Mouse (Mus musculus) layer of hippocampus, postnatal 36 days (tissue): ENCODE measurements around the gene Klhl31. TPM values are rescaled to one million over a fixed set of nuclear protein-coding genes. Genes with fewer than 3 reads are reported as not detected.

Experiments used
- DNase-seq, 2 experiments: peaks; one replicate each; pipeline ENCODE4 v3.0.0; 2022
- total RNA-seq, 2 experiments: library from RNA; stranded (reverse); gene quantifications; 2 replicates each; pipeline ENCODE4 v1.2.3; 2021

The Klhl31 gene
- total RNA-seq, result under 1 TPM in 1 of 2 experiments, not detected in 1; 0.10 TPM

DNA sequence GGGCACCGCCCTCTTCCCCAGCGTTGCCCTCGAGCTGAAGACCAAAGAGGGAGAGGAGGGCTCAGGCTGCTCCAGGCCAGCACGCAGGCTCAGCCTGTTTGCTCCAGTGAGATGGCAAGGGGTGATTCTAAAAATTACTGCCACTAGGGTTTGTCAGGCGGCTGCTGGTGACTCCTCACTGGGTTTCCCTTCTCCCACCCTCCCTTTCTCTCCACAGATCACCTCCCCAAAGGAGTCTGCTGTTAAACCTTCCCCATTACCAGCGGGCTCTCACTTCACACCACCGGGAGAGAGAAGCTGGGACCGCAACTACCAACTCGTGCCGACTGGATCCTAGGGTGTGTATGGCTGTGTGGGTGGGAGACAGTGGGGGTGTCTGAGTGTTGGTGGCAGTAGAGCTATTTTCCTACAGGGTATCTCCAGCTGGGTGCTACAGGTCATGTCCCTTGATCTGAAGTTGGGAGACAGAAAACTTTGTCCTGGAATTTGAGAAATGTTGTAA is at the start of gene Klhl31:
Gene Klhl31 (plus strand): TSS at position 51 of the 502 bp plus-strand sequence.
- no peak for DNase-seq

DNA sequence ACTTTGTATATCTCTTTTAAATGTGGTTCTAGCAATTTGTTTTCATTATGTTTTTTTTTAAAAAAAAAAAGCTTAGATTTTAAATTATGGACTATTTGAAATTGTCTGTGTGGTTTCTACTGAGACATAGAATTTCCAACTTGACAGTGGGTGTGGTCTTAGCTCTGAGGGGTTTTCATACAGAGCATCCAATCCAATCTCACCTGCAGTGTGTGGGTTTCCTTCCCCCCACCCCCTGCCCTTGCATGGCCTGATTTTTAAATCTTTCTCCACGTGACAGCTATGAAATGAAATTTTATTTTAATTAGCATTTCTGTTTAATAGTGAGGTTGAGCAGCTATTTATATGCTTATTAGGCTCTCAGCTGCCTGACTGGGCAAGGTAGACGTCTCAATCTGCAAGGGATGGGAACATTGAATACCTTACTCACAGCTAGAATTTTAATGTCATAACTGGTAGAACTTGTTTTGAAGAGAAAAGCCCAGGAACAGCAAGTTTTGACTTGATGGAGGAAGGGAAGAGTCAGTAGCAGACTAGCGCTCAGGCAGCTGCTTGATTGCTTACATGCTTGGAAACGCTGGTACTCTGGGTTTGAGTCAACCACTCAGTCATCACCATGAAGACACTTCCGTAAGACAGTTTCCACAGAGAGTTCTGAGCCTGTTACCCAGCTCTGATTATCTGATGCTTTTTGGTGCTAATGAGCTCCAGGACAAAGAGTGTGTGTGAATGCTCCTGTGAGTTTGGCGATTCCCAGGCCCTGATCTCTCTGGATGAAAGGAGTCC is 49.3 kb upstream of the Klhl31 start:
- DNase-seq, result no peak

DNA sequence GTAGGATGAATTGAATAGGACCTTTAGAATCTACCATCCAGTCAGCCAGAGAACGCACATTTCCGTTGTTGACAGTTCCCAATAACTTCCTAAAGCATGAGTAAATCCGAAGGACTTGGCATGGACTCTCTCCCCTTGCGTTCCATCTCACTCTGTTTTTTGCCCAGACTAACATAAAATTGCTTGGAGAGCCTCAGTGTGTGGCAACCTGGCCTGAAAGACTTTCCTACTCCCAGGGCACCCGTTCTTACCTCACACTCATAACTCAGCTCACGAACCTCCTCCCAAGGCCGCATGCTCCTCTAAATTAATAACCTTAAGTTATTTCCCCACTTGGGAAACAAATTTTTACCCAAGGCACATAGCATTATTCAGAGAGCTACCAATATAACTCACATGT is 48.7 kb upstream of the Klhl31 start:
- no peak for DNase-seq

- DNase-seq, result no peak
Observed at GRCm38 (mm10) chr9:77589496-77589895, 46.8 kb upstream of the Klhl31 start.

GRCm38 (mm10) chr9:77592423-77592822 is 43.9 kb upstream of the Klhl31 start:
- DNase-seq, result peak in 1 of 2 experiments; percentile 11

GRCm38 (mm10) chr9:77595006-77595626 is 41.2 kb upstream of the Klhl31 start:
- DNase-seq, result no peak

- peak; percentile 54 to 71 for DNase-seq
Observed at GRCm38 (mm10) chr9:77596355-77596754, 39.9 kb upstream of the Klhl31 start.

- no peak for DNase-seq
Observed at GRCm38 (mm10) chr9:77598560-77598959, 37.7 kb upstream of the Klhl31 start.

DNA sequence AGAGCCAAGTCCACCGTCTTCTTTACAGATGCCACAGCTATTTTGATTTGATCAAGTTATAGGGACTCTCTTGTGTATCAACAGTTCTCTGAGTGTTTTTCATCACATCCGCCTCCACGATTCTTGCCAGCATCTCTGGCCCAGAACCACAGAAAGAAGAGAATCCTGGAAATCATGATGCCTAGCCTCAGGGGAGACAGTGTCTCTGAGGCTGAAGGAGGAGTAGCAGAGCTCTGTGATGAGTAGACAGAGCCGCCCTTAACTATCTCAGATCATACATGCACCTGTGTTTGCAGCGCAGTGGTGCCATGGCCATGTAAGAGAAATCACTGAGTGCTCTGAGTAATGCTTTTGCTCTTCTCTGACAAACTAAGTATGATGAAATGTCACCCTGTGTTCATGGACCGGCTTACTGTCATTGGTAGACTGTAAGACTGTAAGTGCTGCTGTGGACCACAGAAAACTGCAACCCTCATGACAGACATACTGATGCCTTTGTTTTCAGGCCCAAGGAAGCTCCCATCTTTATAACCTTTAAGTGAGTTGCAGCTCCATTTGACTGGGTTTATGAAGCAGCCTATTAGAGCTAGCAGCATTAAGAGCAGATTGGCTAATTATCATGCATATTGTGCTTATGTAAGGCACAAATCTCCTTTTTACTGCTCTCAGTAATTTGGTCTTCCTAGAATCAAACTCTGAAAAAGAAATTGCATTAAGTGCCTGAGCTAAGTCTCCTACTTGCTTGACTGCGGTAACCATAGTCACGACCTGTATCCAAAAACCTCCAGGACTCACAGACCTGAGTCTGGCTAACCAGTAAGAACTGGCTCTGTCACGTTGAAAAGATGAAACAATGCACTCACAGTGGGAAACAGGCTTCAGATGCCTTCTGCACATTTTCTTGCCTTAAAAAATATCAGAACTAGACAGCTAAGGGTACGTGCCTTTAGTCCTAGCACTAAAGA is 33.7 kb upstream of the Klhl31 start:
- no peak for DNase-seq

DNA sequence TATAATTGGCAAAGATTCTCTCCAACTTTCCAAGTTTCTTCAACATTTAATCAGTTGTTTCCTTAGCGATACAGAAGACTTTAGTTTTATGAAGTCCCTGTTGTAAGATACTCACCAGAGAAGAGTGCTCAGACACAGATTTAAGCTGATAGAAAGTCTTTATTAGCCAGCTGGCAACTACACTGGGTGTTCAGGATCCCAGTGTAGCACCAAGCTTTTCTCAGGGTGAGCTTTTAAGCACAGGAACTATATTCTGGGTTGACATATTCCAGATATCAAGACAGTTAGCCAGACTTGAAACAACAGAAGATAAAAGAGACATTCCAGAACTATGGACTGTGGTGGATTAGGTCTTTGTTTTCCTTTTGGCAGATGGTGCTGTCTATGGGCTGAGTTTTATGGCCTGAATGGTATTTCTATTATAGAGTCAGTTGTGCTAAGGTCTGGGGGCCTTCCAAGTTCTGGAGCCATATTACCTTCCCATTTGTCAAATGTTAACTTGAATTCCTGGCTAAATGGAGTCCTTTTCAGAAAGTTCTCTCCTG is 32.3 kb upstream of the Klhl31 start:
- no peak for DNase-seq

DNA sequence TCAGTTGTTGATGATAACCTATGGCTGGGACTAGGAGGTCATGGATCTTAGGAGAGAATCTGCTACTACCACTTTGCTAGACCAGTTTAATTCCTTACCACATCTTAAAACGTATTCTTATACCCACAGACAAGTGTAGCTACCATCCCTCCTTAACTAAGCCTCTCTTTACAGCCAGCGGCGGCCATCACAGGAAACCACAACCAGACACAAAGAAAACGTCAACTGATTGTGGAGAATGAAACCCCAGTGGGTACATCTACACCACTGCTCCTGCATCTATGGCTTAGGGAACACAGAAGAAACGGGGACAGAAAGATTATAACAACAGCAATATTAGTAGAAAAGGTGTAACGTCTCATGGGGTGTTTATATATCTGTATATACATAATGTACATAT is 29.0 kb upstream of the Klhl31 start:
- no peak for DNase-seq

- DNase-seq, result no peak
Observed at GRCm38 (mm10) chr9:77607840-77608239, 28.5 kb upstream of the Klhl31 start.

GRCm38 (mm10) chr9:77610811-77611210 is 25.5 kb upstream of the Klhl31 start:
- DNase-seq, result no peak

GRCm38 (mm10) chr9:77612349-77612748 is 24.0 kb upstream of the Klhl31 start:
- DNase-seq, result no peak

DNA sequence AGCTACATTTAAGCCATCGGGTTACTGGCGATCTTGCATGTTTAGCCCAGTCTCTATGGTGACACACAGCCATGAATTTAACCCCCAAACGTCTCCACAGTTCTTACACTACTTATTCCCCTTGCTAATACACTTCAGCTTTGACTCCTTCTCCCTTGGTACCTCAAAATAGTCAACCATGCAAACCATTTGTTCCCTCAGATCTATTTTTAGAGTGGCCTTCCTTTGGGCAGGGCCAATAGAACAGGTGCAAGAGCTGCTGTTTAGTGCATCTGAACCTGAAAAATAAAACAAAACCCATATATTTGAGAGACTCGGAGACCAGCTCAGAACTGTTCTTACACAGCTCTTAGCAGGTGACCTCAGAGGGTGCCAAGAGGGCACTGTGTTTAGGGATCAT is 20.4 kb upstream of the Klhl31 start:
- DNase-seq, result no peak

GRCm38 (mm10) chr9:77616796-77617195 is 19.5 kb upstream of the Klhl31 start:
- DNase-seq, result no peak

GRCm38 (mm10) chr9:77617751-77618150 is 18.5 kb upstream of the Klhl31 start:
- no peak for DNase-seq

DNA sequence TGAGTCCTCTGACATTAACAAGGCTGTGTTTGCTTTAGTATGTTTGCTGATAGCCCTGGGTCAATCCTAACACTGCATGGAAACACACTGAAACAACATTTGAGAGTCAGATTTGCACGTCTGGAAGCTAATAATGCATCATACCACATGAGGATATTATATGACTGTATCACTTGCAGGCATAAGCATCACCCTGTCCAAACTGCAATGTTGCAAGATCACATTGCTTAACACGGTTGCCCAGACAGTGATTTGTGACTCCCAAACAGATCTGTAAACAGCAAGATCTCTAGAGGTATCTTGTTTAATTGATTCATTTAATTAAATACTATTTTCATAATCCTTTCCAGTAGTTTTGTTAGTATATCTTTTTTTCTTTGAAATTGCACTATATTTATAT is 17.9 kb upstream of the Klhl31 start:
- no peak for DNase-seq

DNA sequence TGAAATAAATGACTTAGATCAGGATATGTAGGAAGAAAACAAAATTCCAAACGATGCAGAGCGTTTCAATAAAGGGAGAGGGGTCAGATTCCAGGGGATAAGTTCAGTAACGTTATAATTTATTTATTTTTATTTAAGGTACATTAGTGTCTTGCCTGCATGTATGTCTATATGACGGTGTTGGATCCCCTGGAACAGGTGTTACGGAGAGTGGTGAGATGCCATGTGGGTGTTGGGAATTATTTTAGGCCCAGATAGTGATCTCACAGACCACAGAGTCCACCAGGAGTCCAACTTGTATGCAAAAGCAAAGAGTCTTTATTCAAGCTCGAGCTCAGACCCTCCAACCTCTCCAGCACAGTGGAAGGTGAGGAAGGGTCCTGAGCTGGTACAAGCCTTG is 16.2 kb upstream of the Klhl31 start:
- no peak for DNase-seq

DNA sequence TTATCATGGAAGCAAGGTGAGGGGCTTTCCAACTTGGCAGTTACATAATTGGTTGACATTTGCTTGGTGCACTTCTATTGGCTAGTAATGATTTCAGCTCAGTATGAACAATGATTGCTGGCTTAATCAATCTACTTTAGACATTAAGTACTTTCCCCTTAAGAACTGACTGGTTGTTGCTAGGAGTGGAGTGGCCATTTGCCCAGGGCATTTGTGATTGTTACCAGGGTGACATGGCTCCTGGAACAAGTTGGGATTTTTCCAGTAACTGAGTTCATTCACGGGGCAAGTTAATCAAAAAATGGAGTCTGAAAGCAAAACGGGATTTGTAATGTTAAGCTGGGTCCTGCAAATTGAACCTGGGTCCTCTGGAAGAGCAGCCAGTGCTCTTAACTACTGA is 15.8 kb upstream of the Klhl31 start:
- DNase-seq, result peak in 1 of 2 experiments; percentile 16

GRCm38 (mm10) chr9:77622874-77623273 is 13.4 kb upstream of the Klhl31 start:
- DNase-seq, result no peak

- no peak for DNase-seq
Observed at GRCm38 (mm10) chr9:77623318-77624050, 12.8 kb upstream of the Klhl31 start.
